Mouse (Mus musculus) frontal cortex, postnatal 14 days (tissue): ENCODE results near the gene Sccpdh.
A peak's percentile ranks its signal among the peaks of the same experiment; 100 is the strongest.
"Not testable (repeated sequence)": the region's sequence is repeated elsewhere in the genome, so short reads cannot be mapped to it uniquely, and the experiment has no call there.

Source experiments
- DNase-seq, 2 experiments: peaks; one replicate each; pipeline ENCODE4 v3.0.0; 2022; ENCODE audit warnings: low spot score in 2 of 2

Sccpdh gene

GRCm38 (mm10) chr1:179667450-179667849, 560 bp upstream of the Sccpdh start:
- no peak for DNase-seq

GRCm38 (mm10) chr1:179668836-179669537, 977 bp downstream of the Sccpdh start:
- no peak for DNase-seq

- DNase-seq = no peak
Measured at GRCm38 (mm10) chr1:179674355-179674754, 6.3 kb downstream of the Sccpdh start.

- DNase-seq = no peak
Measured at GRCm38 (mm10) chr1:179677031-179677430, 9.0 kb downstream of the Sccpdh start.

GRCm38 (mm10) chr1:179679326-179679725, 11.3 kb downstream of the Sccpdh start:
- DNase-seq = no peak

- not testable (repeated sequence) for DNase-seq
Measured at GRCm38 (mm10) chr1:179682753-179683152, 14.7 kb downstream of the Sccpdh start.

- DNase-seq = no peak
Measured at GRCm38 (mm10) chr1:179686348-179686747, 18.3 kb downstream of the Sccpdh start.

- DNase-seq = no peak
Measured at GRCm38 (mm10) chr1:179686781-179687180, 18.8 kb downstream of the Sccpdh start.

GRCm38 (mm10) chr1:179687305-179687704, 19.3 kb downstream of the Sccpdh start:
- DNase-seq = no peak

- DNase-seq = no peak
Measured at GRCm38 (mm10) chr1:179687966-179688365, 20.0 kb downstream of the Sccpdh start.

GRCm38 (mm10) chr1:179688415-179688814, 20.4 kb downstream of the Sccpdh start:
- DNase-seq = no peak

- no peak for DNase-seq
Measured at GRCm38 (mm10) chr1:179688914-179689313, 20.9 kb downstream of the Sccpdh start.

- DNase-seq = no peak
Measured at GRCm38 (mm10) chr1:179689479-179689878, 21.5 kb downstream of the Sccpdh start.

- no peak for DNase-seq
Measured at GRCm38 (mm10) chr1:179704150-179704549, 36.1 kb downstream of the Sccpdh start.

- DNase-seq = peak in 1 of 2 experiments; percentile 21
Measured at GRCm38 (mm10) chr1:179705154-179705553, 37.1 kb downstream of the Sccpdh start.

- DNase-seq = peak; percentile 57 to 72
Measured at GRCm38 (mm10) chr1:179709390-179709789, 41.4 kb downstream of the Sccpdh start.

- DNase-seq = no peak
Measured at GRCm38 (mm10) chr1:179710739-179711138, 42.7 kb downstream of the Sccpdh start.

GRCm38 (mm10) chr1:179712658-179713057, 44.6 kb downstream of the Sccpdh start:
- no peak for DNase-seq

GRCm38 (mm10) chr1:179713367-179713766, 45.4 kb downstream of the Sccpdh start:
- no peak for DNase-seq

GRCm38 (mm10) chr1:179715289-179715688, 47.3 kb downstream of the Sccpdh start:
- DNase-seq = not testable (repeated sequence)

GRCm38 (mm10) chr1:179715786-179716185, 47.8 kb downstream of the Sccpdh start:
- DNase-seq = no peak

GRCm38 (mm10) chr1:179722811-179723469, 54.9 kb downstream of the Sccpdh start:
- DNase-seq = no peak

- DNase-seq = no peak
Measured at GRCm38 (mm10) chr1:179728661-179729060, 60.7 kb downstream of the Sccpdh start.
